Mouse (Mus musculus) layer of hippocampus, postnatal 36 days (tissue): Measurements from ENCODE around the gene Zfp661. TPM values are rescaled to one million over a fixed set of nuclear protein-coding genes. Genes with fewer than 3 reads are reported as not detected.
"Not testable (repeated sequence)": the region's sequence is repeated elsewhere in the genome, so short reads cannot be mapped to it uniquely, and the experiment has no call there.

ENCODE experiments used
- DNase-seq, 2 experiments: peaks; one replicate each; pipeline ENCODE4 v3.0.0; 2022
- total RNA-seq, 2 experiments: library from RNA; stranded (reverse); gene quantifications; 2 replicates each; pipeline ENCODE4 v1.2.3; 2021

Gene Zfp661
- 1 to 10 TPM; 7.4 to 8.8 TPM for total RNA-seq

DNA sequence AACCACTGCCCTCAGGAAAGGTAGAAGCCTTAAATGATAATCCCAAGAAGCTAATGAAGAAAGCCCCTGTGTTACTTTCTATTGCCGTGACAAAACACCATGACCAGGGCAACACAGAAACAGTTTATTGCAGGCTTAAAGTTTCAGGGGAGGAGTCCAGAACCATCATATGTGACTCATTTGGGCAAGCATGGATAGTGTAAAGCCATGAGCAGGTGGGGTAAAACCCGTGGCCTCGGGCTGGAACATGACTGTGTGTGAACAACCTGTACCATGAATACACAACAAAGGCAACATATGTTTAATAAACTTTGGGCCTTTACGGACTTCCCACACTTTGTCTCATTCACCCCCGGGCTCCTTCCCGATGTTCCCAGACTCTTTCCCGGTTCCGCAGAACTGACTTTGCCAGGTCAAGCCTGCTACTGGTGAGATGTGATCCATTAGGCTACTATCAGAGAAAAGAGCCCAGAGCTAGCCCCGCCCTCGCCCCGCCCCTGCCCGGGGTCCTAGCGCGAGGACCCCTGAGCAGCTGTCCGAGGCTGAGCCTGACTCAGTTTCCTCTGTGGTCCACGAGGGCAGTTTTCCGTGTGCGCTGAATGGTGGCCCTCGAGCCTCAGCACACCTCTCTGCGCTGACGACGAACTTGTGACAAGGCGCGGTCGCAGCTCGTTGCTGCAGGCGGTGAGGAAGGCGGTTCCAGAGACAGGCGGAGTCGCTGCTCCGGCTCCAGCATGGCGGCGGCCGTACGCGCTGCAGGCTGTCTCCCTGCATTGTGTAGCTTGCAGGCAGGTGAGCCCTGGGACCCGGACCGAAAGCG is at the start of gene Zfp661, which contains the start of gene Mrps5:
Gene Zfp661, minus strand, starts transcription at position 401 of the 820 bp plus-strand sequence.
Gene Mrps5, plus strand, starts transcription at position 529 of the 820 bp plus-strand sequence.
- peak; percentile 83 to 85 for DNase-seq

DNA sequence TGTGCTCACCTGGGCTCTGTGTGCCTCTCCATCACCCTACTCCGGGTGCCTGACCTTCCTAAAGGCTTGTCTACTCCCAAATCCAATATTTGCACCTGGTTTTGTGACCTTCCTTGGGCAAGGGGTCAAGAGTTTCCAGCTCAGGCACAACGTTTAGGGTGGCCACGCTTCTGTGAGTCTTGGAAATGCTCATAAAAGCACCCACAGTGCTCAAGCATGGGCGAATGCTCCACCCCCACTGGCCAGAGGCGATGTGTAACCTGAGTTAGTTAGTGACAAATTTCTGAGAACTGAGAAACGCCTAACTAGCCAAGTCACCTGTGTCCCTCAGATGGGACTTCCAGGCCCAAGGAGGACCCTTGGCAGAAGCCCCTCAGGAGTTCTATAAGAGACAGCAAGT is 48.7 kb upstream of the Zfp661 start:
- no peak for DNase-seq

DNA sequence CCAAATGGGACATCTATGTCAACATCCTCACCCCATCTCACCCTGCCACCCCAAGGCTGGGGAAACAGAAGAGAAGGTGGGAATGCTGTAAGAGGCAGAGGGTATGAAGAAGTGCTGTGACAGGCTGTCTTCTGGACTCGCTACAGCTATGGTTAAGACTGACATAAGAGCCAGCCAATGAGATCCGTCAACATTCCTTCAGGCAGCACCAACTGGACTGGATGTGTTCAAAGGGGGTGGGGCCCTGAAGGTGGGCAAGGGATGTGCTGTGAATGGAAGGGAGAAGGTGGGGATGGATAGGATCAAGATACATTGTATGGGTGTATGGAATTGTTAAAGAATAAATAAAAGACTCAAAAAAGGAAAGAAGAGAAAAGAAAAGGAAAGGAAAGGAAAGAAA is 45.7 kb upstream of the Zfp661 start:
- DNase-seq: no peak

DNA sequence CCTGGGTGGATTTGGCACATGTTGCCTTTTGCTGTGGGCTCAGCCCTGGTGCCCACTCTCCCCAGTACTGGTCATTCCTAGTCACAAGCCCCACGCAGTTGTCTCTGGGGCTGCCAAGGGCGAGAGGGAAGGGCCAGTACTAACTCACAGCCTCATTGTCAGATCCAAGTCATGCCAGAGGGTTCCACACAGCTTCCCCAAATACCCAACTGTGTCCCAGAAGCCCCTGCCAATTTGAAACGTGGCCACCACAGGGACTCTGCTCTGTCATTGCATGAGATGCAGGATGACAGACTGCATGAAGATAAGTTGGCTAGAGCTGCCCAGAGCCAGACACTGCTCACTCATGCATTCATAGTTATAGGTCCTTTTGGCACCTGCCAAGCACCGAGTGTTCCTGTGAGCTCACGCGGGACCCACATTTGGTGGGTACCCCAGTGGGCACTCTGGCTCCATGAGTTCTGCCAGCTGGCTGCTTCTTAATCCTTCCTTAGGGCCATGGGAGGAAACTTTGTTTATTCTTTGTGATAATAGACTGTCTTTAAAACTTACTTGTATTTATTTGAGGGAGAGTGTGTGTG is 41.2 kb upstream of the Zfp661 start:
- peak in 1 of 2 experiments; percentile 20 for DNase-seq

DNA sequence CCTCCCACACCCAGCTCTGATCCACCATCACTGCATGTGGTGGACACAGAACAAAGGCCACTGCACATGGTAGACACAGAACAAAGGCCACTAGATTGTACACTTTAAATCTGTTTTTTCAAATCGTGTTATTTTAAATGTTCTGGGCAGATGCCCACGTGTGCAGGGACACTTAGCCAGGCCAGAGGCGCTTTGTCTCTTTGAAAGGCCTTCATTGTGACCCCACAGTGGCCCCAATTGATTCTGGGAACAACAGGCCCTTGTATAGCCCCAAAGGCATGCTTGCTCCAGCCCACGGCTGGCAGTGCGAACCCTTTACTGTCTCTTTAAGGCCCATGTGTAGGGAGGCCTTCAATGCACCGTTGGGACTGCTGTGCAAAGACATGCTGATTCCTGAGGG is 40.5 kb upstream of the Zfp661 start:
- DNase-seq: peak; percentile 31 to 32

DNA sequence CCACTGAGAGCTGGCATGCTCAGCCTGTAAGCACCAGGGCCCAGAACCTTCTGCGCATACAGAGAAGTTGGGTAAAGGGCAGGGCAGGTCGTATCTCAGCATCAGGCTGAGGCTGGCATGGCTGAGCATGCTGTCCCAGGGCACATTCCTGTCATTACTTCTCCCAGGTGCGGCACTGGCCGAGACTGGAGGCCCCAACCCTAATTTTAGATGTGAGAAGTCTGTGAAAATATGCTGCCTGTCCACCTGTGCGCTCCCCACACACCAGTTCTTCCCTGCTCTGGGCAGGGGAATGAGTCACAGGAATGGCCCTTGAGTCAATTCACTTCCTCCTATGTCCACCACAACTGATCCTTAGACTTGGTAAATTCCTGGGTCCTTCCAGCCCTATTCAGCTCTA is 38.8 kb upstream of the Zfp661 start:
- DNase-seq: no peak

DNA sequence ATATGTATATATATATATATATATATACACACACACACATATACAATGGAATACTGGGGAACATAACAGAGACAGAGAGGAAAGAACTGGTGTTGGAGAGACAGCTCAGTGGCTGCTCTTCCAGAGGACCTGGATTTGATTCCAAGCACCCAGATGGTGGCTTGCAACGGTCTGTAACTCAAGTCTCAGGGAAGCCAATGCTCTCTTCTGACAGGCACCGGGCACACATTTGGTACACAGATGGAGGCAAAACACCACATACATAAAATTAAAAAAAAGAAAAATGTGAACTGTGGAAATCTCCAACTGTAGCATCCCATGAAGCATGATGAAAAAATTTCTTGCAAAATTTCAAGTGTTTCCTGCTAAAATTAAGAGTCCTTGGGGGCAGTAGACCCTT is 37.9 kb upstream of the Zfp661 start:
- no peak for DNase-seq

DNA sequence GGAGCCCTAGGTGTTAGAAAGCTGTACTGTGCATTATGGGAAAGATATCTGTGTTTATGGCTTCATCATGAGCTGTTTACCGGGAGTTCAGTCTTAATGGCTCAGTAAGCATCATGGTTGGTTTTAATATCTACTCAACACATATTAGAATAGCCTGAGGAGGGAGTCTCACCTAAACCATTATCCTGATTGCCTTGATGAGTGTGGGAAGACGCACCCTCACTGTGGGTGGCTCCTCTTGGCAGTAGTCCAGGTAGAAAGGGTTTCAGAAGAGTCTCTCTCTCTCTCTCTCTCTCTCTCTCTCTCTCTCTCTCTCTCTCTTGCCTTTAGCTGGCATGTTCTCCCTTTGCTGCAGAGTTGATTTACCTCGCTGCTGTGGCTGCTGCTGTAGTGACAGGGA is 35.2 kb upstream of the Zfp661 start:
- DNase-seq: no peak

DNA sequence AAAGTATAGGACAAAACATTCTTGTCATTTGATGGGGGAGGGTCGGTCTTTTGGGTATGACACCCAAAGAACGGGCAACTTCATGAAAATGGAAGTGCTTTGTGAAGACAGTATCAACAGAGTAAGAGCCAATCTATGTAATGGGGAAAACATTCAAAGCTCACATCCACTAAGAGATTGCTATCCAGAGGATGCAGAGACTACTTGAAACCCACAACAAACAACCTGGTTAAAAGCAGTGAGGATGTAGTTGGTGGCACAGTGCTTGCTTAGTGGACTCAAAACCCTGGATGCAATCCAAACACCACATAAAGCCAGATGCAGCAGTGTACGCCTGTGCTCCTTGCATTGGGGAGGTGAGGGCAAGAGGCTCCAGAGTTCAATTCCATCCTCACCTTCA is 32.4 kb upstream of the Zfp661 start:
- DNase-seq: no peak

DNA sequence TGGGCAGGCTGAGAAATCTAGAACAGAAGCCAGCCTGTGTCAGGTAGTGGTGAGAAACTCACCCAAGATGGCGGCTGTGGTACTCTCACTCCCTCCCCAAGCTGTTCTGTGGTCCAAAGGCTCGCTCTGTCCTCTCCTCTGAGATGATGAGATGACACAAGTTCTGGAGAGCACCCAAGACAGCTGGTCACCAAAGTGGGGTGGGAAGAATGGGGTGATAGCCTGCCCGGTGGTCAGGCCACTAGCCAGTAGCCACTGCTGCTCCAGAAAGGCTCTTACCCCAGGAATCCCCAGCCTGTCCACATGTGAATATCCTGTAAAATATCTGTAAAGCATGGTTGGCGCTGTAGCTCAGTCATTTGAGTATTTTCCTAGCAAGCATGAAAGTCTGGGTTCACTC is 25.4 kb upstream of the Zfp661 start:
- peak; percentile 21 to 37 for DNase-seq

DNA sequence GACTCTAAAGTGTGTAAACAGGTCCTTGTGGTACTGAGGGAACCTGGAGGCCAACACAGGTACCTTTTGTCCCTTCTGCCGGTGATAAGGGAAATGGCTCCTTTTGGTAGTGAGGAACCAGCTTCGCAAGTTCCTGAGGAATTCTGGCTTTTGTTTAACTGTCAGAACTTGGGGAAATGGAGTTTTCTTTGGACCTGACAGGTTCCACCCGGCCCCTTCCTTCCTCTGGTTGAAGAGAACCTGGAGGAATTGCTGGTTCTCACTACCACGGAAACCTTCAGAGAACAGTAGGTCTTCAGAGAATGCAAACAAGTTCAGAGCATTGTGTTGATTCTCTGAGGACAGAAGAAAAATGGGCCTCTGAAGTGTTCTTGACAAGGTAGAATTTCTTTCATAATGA is 24.5 kb upstream of the Zfp661 start:
- no peak for DNase-seq

DNA sequence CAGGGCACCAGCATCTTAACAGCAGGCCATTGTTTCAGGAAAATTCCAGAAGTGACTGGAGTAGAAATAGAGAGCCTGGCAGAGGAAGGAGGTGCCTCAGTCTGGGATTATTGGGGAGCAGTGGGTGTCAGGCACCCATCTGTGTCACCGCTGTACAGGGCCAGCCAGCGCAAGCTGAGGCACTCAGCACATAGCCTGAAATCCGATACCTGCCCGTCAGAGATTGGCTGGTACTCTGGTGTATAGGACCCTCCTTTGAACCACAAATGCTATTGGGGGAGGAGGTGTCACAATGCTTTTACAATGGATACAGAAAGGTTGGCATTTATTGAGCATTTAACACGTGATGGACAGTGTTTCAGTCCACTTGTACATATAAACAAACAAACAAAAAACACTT is 22.1 kb upstream of the Zfp661 start:
- DNase-seq: no peak

DNA sequence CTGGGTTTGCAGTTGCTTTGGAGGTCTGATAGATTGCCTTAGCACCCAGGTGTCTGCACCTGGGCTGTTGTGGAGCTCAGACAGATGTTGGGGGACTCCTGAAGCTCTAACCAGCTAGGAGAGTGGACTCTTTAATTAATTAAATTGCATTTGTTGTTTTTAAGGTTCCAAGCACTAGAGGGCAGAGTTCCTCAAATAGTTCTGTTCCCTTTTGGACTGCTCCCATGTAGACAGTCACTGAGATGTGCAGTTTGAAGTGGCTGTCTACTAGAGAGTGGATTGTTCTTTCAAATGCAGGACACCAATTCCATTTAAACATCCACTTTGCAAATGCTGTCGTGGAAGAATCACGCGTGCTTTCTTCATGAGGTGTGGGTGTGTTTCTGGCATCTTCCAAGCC is 21.3 kb upstream of the Zfp661 start:
- DNase-seq: no peak

DNA sequence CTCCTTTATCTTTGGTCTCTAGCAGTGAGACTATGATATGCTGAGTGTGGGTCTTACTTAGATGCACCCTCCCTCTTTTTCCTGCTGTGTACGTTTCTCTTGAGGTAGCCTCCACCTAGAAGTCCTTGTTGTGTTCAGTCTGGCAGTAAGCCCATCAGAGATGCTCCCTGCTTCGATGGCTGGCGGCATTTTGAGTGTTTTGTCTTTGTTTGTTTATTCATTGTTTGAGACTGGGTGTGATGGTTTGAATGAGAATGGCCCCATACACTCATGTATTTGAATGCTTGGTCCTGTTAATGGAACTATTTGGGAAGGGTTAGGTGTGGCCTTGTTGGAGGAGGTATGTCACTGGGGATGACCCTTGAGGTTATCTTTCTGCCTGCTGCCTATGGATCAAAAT is 18.3 kb upstream of the Zfp661 start:
- no peak for DNase-seq

DNA sequence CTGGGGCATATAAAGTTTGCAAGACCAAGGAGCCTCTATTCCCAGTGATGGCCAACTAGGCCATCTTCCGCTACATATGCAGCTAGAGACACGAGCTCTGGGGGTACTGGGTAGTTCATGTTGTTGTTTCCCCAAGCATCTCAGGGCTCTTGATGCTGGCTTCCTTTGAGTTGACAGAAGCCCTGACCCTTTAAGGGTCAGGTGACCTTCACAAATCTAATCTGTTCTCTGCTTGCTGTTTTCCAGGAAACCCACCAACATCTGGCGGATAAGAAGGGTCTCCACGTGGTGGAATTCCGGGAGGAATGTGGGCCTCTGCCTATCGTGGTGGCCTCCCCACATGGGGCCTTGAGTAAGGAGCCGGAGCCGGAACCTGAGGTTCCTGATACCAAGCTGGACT is 16.5 kb upstream of the Zfp661 start:
- not testable (repeated sequence) for DNase-seq

DNA sequence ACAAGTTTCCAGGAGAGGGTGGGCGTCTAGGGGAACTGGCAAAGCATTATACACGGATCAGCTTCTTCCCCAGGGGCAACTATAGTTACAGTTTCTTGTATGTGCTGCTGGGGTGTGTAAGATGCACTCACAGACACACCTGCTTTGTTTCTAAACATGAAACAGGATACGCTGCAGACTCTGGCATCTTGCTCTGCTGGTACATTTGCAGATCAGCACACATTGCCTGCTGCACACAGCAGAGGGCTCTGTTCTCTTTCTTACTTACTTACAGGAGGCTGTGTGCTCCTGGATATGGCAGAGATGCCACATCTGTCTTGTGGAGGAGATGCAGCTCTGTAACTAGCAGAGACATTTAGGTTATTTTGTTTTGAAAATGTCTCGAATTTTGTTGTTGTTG is 3.9 kb upstream of the Zfp661 start:
- no peak for DNase-seq

DNA sequence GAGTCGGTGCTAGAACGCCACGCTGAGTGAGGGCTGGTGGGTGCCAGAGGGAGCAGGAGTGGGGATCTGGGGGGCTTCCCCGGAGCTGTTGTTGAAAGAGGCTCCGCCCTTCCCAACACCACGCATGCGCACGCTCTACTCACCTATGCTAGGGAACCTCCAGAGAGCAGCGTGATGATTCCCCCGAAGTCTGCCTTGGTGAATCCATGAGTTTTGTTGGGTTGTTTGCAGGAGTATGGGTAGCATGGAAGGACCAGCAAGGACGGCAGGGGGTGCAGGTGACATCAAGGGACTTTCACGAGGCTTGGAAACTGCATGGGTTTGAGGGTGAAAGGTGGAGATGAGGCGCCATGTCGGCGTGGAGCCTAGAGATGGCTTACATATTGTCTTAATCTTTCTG is 3.3 kb upstream of the Zfp661 start:
- no peak for DNase-seq

DNA sequence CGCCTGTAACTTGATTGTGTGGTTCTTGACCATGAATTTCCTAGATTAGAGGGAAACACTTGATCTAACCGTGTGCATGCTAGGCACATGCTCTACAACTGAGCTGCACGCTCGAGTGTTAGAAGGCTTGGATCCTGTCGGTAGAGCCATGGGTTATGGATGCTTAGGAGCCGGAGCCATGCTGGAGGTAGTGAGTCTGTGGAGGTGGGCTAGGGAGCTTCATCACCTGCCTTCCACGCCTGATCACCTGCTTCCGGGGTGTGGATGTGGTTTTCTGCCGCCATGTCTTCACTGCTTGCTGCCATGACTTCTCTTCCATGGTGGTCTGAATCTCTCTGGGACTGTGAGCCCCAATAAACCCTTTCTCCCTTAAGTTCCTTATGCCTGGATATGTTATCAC is 2.0 kb upstream of the Zfp661 start:
- no peak for DNase-seq

DNA sequence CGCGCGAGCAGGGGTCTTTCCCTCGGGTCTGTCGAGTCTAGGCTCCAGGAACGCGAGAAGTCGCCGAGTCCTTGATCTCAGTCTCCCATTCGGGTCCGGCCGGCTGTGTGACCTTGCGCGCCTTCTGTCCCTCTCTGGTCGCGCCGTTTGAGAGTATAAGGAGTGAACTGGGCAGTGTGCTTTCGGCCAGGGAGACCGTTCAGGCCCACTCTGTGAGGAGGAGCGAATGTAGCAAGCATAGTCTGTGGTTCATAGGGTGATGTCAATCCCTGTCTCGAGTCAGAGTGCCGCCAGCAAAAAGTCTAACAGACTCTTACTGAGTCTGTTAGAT is 585 bp upstream of the Zfp661 start:
- no peak for DNase-seq

DNA sequence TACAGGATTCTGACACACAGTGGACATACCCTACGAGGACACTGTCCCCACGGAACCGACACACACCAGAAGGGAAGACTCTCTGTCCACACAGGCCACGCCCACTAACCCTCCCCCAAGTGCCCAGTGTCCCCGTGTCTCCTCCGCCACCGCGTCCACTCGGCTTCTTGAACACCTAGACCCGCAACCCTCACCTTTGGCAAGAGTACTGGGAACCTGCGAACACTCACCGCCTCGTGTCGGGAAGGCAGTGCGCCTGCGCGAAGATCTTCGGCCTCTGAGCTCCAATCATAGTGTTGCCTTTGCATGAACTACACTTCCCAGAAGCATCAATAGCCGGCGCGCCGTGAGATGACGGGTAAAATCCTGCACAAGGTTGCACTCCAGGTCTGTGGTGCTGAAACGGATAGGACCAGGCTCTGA is 2.4 kb downstream of the Zfp661 start:
- peak; percentile 93 for DNase-seq

DNA sequence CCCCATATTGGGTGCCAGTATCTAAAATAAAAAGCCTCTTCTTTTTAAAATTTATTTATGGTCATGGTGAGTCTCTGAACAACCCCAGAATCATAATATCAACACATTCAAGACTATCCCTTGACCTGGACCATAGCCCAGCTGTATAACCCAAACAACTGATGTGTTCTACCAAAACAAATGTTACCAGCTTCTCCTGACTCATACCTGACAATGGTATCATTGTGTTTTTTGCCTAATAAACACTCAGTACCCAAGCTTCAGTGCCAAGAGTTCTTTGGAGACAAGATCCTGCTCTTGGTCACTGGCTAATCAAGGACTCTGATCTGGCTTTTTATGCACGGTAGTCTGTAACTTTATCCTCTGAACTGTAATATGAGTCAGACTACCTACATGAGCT is 13.6 kb downstream of the Zfp661 start:
- no peak for DNase-seq

DNA sequence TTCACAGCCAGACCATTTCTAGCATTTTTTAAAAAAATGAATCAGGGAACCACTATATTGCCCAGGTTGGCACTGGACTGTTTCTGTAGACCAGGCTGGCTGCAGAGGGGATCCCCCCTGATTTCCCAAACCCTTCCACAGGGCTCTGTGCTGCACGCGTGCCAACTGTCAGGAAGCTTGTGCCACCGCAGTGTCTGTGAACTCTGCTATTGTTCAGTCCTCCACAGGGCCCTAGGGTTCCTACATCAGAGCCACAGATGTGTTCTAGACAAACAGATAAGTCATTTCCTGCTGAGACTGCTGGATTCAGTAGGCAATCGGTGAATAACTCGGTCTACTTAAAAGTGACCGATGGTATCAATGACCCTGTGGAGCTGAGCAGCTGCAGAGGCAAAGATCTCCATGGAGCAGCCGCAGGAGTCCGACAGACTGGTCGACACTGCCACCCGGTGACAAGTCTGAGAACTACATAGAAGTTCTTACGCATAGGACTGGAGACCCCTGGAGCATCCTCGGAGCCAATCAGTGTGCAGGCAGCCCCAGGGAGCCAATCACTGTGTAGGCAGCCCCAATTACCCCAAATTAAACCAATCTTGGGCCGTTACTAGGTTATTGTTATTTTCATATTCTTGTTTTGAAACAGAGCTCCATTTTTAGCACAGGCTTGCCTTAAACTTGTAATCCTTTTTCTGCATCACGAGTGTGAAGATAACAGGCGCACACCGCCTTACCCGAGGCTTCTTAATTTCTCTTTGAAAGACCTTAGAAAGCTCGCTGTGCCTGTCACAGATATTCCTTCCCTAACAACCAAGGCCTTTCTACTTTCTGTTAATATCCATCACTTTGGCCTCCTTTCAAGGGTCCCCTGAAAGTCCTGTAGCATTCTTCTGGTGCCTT is 27.6 kb downstream of the Zfp661 start:
- DNase-seq: peak; percentile 92 to 93

DNA sequence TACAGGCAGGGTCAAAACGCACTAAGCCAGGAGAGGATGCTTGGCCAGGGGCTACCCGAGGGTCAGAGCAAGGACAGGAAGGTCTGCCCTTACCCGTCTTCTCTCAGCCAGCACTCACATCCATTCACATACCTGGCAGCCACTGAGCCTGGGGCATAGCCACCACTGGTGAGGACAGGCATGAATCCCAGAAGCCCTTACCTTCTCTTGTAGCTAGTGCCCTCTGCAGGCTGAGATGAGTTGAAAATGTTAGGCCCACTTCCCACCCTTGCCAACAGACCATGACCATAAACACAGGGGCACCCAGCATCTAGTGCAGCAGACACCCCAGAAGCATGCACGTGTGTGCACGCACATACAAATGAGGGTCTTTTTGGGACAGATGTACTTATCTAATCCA is 35.8 kb downstream of the Zfp661 start:
- peak; percentile 42 to 45 for DNase-seq
